Mouse (Mus musculus) hematopoietic stem cell, adult 5-6 weeks (primary cell): Measurements from ENCODE around the gene Msl2. TPM values are rescaled to one million over a fixed set of nuclear protein-coding genes. Genes with fewer than 3 reads are reported as not detected.

Source experiments
- ATAC-seq, 2 experiments: fragments of 125-278 bp in 1 of 2; replicated peaks in 1 of 2; 2 replicates each; pipeline ENCODE4 v1.8.0; 2016 to 2017; ENCODE audit warnings: inconsistent platforms in 2 of 2, mild to moderate bottlenecking in 2 of 2, moderate number of reproducible peaks in 2 of 2, low read depth in 1 of 2, moderate TSS enrichment in 1 of 2; ENCODE audit not compliant: low FRiP score in 2 of 2, poor library complexity in 2 of 2, severe bottlenecking in 2 of 2, insufficient read depth in 1 of 2, low TSS enrichment in 1 of 2
- total RNA-seq: library from RNA; stranded (forward); fragments of 172-1452, 232-1000 nt; gene quantifications from 2 replicates; pipeline ENCODE4 v1.2.3, GENCODE M21; 2017

Gene Msl2
- total RNA-seq, 1 experiment from 2014 or later = 56.6 TPM

GRCm38 (mm10) chr9:101069781-101070180, 4.1 kb upstream of the Msl2 start:
- no peak for ATAC-seq

GRCm38 (mm10) chr9:101072506-101072905, 1.4 kb upstream of the Msl2 start:
- ATAC-seq = no peak

GRCm38 (mm10) chr9:101073041-101073986, 587 bp upstream of the Msl2 start:
- ATAC-seq = peak; percentile 79 to 85

DNA sequence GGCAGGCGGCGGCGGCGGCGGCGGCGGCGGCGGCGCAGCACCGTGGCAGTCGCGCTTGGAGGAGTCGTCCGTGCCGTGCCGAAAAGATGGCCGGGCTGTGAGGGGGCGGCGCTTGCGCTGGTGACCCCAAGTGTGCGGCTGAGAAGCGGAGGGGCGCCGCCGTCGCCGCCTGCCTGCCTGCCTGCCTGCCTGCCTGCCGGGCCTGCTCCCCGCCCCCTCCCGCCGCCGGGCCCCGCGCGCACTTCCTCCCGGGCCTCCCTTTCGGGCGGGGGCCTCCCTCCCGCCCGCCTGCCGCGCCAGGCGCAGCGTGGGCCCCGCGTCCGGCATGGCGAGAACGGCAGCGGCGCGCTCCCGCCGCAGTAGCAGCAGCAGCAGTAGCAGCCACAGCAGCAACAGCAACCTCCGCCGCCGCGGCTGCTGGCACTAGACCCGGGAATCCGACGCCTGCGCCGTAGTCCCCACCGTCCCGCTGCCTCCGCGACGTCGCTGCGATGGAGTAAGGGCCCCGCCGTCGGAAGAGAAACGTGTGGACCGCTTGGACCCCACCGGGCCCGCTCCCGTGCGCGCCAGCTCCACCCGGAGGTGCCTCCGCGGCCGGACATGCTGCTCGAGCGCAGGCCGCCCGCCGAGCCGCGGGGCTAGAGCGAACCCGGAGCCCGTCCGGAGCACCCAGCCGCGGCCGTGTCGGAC, 576 bp downstream of the Msl2 start:
- ATAC-seq = peak; percentile 28 to 35; a peak in 2 of 4 replicates

- peak; percentile 6 to 7; a peak in 1 of 4 replicates for ATAC-seq
These were observed 1.2 kb downstream of the Msl2 start for GRCm38 (mm10) chr9:101075091-101075581.

DNA sequence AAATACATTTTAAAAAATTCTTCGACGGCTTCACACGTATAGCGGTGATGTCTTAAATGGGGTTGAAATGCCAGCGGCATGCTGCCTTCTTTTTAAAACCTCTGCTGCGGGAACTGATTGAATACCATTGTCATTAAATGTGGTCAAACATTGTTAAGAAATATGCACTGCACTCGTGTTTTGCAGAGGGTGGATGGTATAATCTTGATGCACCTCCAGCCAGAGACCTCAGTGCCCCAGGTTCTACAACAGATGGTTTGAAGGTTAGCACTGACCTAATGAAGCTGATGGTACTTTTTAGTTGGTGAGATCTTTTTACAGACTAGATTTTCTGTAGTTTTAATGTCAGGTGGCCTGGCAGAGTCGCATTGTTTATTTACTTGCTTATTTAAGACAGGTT, 1.8 kb downstream of the Msl2 start:
- no peak for ATAC-seq

DNA sequence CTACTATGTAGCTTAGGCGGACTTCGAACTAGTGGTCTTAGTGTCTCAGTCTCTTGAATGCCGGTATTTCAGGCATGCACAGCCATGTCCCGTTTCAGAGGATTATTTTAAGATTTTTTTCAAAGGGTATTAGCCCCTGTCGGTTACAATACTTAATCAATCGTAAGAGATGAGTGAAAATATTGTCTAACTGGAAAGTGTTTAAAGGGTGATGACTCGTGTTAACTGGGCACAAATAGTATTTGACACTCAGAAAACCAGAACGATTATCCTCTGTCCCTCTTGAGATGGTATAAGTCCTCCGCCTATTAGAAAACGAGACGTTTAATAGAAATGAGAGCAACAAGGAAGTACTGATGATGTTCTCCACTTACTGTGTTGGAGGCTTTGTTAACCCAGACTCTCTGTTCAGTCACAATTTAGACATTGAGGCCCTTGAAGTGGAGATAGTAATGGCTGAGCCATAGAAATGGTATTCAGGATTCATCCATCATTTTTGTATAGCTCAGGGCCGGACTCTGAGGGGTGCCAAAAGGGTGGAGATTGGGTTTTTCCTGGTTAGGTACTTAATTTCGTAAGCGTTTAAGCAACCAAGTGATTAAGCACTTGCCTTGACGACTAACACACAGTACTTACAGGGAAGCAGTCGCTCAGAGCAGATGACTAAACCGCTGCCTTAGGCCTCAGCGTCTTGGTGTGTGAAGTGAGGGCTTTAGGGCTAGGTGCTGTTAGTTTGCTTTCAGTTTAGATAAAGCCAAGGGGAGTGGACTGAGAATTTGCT, 2.4 kb downstream of the Msl2 start:
- ATAC-seq = peak in 1 of 2 experiments; percentile 22; a peak in 1 of 4 replicates

- no peak for ATAC-seq
These were observed 3.6 kb downstream of the Msl2 start for GRCm38 (mm10) chr9:101077486-101077885.

DNA sequence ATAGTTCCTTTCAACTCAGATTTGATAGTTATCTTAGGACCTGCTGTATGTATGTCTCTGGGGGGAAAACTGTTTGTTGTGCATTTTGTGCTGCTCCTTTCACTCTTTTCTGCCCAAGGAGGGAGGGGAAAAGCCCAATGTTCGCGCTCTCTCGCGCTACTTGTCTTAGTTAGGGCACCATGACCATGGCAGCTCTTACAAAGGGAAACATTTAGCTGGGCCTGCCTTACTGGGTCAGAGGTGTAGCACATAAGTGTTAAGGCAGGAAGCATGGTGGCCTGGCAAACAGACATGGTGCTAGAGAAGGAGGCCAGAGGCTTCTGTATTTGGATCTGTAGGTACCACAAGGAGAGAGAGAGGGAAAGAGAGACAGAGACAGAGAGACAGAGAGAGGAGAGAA, 4.7 kb downstream of the Msl2 start:
- no peak for ATAC-seq

DNA sequence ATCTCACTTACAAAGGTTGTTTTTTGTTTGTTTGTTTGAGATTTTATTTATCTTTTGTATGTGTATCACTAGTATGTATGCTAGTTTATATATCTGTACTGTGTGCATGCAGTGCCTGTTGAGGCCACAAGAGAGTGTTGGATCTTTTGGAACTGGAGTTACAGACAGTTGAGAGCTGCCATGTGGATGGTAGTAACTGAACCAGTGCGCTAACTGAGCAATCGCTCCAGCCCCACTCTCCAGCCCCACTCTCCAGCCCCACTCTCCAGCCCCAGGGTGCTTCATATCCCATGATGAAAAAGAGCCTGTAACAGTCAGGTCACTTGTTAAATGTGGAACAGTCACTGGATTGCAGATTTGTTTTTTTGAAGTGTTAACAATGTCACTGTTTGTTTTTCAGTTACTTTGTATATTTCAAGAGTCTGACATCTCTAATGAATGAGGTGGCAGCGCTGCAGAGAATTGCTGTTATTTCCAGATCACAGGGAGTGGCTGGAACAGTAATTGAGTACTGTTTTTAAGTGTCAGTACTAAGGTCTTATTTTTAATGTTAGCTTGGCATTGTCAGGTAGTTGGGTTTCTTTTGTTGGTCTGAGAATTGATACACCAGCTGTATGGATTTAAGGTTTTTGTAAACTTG, 6.3 kb downstream of the Msl2 start:
- peak in 1 of 2 experiments; percentile 8; a peak in 1 of 4 replicates for ATAC-seq

DNA sequence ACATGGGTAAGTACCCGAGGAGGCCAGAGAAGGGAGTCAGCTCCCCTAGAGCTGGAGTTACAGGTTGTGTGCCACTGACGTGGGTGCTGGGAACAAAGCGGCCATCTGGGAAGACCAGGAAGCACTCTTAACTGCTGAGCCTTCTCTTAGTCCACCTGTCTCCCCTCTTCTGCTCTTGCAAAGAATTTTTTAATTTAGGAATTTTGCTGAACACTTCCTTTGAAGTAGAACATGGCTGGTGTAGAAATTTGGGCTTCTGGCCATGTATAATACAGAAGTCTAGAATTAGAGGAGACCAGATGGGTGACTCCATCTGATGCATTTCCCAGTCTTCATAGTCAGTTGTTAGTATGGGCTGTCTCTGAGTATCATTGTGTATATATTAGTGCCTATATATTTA, 9.8 kb downstream of the Msl2 start:
- no peak for ATAC-seq

DNA sequence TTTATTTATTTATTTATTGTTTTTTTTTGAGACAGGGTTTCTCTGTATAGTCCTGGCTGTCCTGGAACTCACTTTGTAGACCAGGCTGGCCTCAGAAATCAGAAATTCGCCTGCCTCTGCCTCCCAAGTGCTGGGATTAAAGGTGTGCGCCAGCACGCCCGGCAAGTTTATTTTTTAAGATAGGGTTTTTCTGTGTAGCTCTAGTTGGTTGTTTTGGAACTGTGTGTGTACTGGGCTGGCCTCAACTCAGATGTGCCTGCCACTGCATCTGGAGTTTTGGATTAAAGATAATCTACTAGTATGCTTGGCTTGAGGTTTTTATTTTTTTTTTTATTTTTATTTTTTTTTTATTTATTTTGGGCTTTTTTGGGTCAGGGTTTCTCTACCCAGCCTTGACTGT, 21.5 kb downstream of the Msl2 start:
- no peak for ATAC-seq

GRCm38 (mm10) chr9:101096461-101096860, 22.6 kb downstream of the Msl2 start:
- no peak for ATAC-seq

DNA sequence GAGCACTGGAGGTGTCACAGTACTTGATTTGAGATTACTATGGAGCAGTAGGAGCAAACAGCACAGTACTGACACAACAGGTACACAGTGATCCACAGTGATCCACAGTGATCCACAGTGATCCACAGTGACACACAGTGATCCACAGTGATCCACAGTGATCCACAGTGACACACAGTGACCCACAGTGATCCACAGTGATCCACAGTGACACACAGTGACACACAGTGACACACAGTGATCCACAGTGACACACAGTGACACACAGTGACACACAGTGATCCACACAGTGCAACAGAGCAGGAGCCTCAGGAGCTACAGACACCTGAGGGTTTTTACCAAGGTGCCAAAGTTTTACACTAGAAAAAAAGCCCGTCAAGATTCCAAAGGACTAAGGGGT, 23.6 kb downstream of the Msl2 start:
- ATAC-seq = 0 out of 4 replicates have a peak, but pooled peaks of 1 of the 2 experiments have one; percentile 34

- peak; percentile 71 for ATAC-seq
These were observed 25.5 kb downstream of the Msl2 start for GRCm38 (mm10) chr9:101099445-101099844.

DNA sequence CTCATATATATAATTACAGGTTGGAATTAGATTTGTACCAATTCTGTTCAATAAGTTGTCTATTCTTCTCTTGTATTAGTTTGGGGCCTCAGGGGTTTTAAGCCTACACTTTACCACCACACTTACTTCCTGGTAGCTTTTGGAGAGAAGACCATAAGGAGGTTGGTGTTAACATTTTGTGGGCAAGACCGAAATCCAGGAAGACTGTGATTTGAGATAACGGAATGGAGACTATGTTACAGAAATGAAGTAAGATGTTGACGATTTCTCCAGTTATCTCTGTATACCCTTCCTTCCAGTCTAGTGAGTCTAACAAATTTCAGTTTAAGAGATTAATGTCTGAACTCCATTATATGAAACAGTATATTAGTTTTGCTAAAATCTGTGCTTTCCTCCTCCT, 26.3 kb downstream of the Msl2 start:
- ATAC-seq = 0 out of 4 replicates have a peak, but pooled peaks of 1 of the 2 experiments have one; percentile 30

- no peak for ATAC-seq
These were observed 27.6 kb downstream of the Msl2 start for GRCm38 (mm10) chr9:101101547-101101946.
